Mouse (Mus musculus) gastrocnemius, postnatal 10 days (tissue): Measurements from ENCODE around the gene Tcaf2. TPM values are rescaled to one million over a fixed set of nuclear protein-coding genes. Genes with fewer than 3 reads are reported as not detected.
A peak's percentile ranks its signal among the peaks of the same experiment; 100 is the strongest.

ENCODE experiments used
- DNase-seq: peaks from one replicate; pipeline ENCODE4 v3.0.0; 2021; ENCODE audit warnings: mixed read lengths
- long read RNA-seq, 2 experiments: library from polyadenylated mRNA; stranded (forward); transcript quantifications; one replicate each; pipeline ENCODE4 v2.0.0; 2021
- total RNA-seq, 2 experiments: library from RNA; stranded (reverse); gene quantifications; 2 replicates each; pipeline ENCODE4 v1.2.3; 2021

The Tcaf2 gene
- total RNA-seq = 1 to 10 TPM; 6.0 to 6.3 TPM
- long read RNA-seq, experiment 1, partial matches to known transcripts = 1 of 3 reads
- long read RNA-seq, experiment 1, other reads (novel, unspliced or antisense) = 2 of 3 reads
- long read RNA-seq, experiment 2, partial matches to known transcripts = 1 of 1 reads
- long read RNA-seq, experiment 2, other reads (novel, unspliced or antisense) = 0 of 1 reads

- peak; percentile 87 for DNase-seq
Measured at GRCm38 (mm10) chr6:42644912-42645549, at the start of gene Tcaf2. TSS of gene Tcaf2 (minus strand) at chr6:42645254.

- peak; percentile 78 for DNase-seq
Measured at GRCm38 (mm10) chr6:42692517-42693190, 47.6 kb upstream of the Tcaf2 start.

- peak; percentile 74 for DNase-seq
Measured at GRCm38 (mm10) chr6:42692154-42692516, 47.1 kb upstream of the Tcaf2 start.

GRCm38 (mm10) chr6:42689761-42690160, 44.7 kb upstream of the Tcaf2 start:
- DNase-seq = no peak

GRCm38 (mm10) chr6:42687907-42688306, 42.9 kb upstream of the Tcaf2 start:
- DNase-seq = no peak

- no peak for DNase-seq
Measured at GRCm38 (mm10) chr6:42680077-42680476, 35.0 kb upstream of the Tcaf2 start.

- DNase-seq = no peak
Measured at GRCm38 (mm10) chr6:42676011-42676410, 31.0 kb upstream of the Tcaf2 start.

GRCm38 (mm10) chr6:42671767-42672166, 26.7 kb upstream of the Tcaf2 start:
- no peak for DNase-seq

GRCm38 (mm10) chr6:42667722-42668121, 22.7 kb upstream of the Tcaf2 start:
- no peak for DNase-seq

- DNase-seq = peak; percentile 31
Measured at GRCm38 (mm10) chr6:42661739-42662138, 16.7 kb upstream of the Tcaf2 start.

- no peak for DNase-seq
Measured at GRCm38 (mm10) chr6:42634393-42634792, 10.7 kb downstream of the Tcaf2 start.

- no peak for DNase-seq
Measured at GRCm38 (mm10) chr6:42631395-42631794, 13.7 kb downstream of the Tcaf2 start.

- no peak for DNase-seq
Measured at GRCm38 (mm10) chr6:42616904-42617303, 28.1 kb downstream of the Tcaf2 start.

- DNase-seq = no peak
Measured at GRCm38 (mm10) chr6:42612218-42612617, 32.8 kb downstream of the Tcaf2 start.

- DNase-seq = no peak
Measured at GRCm38 (mm10) chr6:42610954-42611522, 34.0 kb downstream of the Tcaf2 start.

- DNase-seq = no peak
Measured at GRCm38 (mm10) chr6:42597592-42597991, 47.5 kb downstream of the Tcaf2 start, which contains the start of gene Tcaf3. TSS of gene Tcaf3 (minus strand) at chr6:42597692.

- DNase-seq = no peak
Measured at GRCm38 (mm10) chr6:42593138-42593882, 51.7 kb downstream of the Tcaf2 start.

- no peak for DNase-seq
Measured at GRCm38 (mm10) chr6:42586569-42586968, 58.5 kb downstream of the Tcaf2 start.

GRCm38 (mm10) chr6:42583488-42583872, 61.6 kb downstream of the Tcaf2 start:
- DNase-seq = peak; percentile 73

GRCm38 (mm10) chr6:42582741-42583487, 62.1 kb downstream of the Tcaf2 start:
- no peak for DNase-seq

GRCm38 (mm10) chr6:42578678-42579077, 66.4 kb downstream of the Tcaf2 start:
- DNase-seq = no peak

GRCm38 (mm10) chr6:42577433-42577832, 67.6 kb downstream of the Tcaf2 start:
- no peak for DNase-seq
